Mouse (Mus musculus) small intestine, adult 2 months (tissue): ENCODE measurements around the gene Hnrnpk.

Experiments
- CTCF ChIP-seq: fragments of 200-500 bp; IDR thresholded peaks from 2 replicates; pipeline ENCODE4 v1.5.1; 2012; ENCODE audit warnings: low read depth, mild to moderate bottlenecking, control low read depth, inconsistent platforms, low read length, moderate library complexity, mixed read lengths; ENCODE audit not compliant: insufficient replicate concordance, insufficient read length; ENCODE audit errors: extremely low read depth
- POLR2A ChIP-seq: fragments of 200-500 bp; IDR thresholded peaks from 2 replicates; pipeline ENCODE4 v1.6.1; 2012; ENCODE audit warnings: low read depth, mild to moderate bottlenecking, control low read depth, inconsistent platforms, low read length, moderate library complexity

DNA sequence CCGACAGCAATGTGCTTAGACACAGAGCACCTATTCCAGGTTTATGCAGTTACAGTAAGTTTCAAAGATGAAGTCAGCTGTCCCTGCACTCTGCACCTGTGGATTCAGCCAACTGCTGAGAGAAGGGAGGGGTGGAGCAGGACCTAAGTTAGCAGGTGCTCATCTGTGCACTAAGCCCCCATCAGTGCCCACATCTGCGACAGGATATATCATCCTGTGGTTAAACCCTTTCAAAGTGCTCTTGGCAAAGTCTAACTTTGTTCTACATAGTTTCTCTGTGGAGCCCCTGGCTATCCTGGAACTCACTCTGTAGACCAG, 30.0 kb downstream of the Hnrnpk start:
- TF ChIP-seq CTCF (no peak), POLR2A (no peak)
